Mouse (Mus musculus) stomach, postnatal 0 days (tissue): Measurements from ENCODE around the gene Smyd2.

Source experiments
- CTCF ChIP-seq: IDR thresholded peaks from 2 replicates; pipeline ENCODE4 v1.5.1; 2016; ENCODE audit warnings: antibody characterized with exemption, low read depth, mild to moderate bottlenecking, moderate library complexity
- EP300 ChIP-seq: optimal IDR thresholded peaks from 2 replicates; pipeline ENCODE3; 2016; ENCODE audit warnings: antibody characterized with exemption

DNA sequence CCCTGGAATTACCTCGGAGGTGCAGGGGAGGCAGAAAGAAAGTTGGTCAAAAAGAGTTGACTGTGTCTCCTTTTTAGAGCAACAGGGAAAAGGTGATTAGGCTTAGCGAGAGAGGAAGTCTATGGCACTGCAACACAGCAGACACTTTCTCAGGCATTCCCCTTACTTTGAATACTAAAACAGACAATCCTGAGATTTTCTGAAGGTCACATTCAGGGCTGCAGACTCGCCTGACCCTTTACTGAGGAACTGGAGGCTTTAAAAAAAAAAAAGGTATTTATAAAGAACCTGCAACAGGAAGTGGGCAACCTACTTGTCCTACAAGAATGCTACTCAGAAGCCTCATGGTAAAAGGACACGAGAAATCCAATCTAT, 5.0 kb downstream of the Smyd2 start:
- TF ChIP-seq CTCF (no peak), EP300 (no peak)
